Mouse (Mus musculus) stomach, embryonic 14.5 days (tissue): ENCODE data around the gene Eef2. TPM values are rescaled to one million over a fixed set of nuclear protein-coding genes. Genes with fewer than 3 reads are reported as not detected.
A peak's percentile ranks its signal among the peaks of the same experiment; 100 is the strongest.

ENCODE experiments used
- ATAC-seq: fragments of 200-750 bp; cut with Nextera tagmentation; 2 replicates; pipeline ENCODE4 v1.8.0; 2017; ENCODE audit warnings: low read depth, moderate TSS enrichment; ENCODE audit not compliant: insufficient number of reproducible peaks, insufficient read depth, low FRiP score
- H3K27ac ChIP-seq: fragments of 300-500 bp; sonication (generic); 2 replicates; pipeline ENCODE4 v1.5.1; 2014; ENCODE audit warnings: mild to moderate bottlenecking, low read length, moderate library complexity, mixed read lengths
- H3K27me3 ChIP-seq: fragments of 300-500 bp; sonication (generic); 2 replicates; pipeline ENCODE4 v1.6.1; 2014; ENCODE audit warnings: low read length, control low read depth, mixed read lengths; ENCODE audit not compliant: control insufficient read depth, insufficient read depth
- H3K36me3 ChIP-seq: fragments of 300-500 bp; sonication (generic); 2 replicates; pipeline ENCODE4 v1.6.1; 2014; ENCODE audit warnings: mild to moderate bottlenecking, control low read depth, low read length, moderate library complexity, mixed read lengths; ENCODE audit not compliant: control insufficient read depth, insufficient read depth
- H3K4me1 ChIP-seq: fragments of 300-500 bp; sonication (generic); 2 replicates; pipeline ENCODE4 v1.6.1; 2014; ENCODE audit warnings: low read length, control low read depth, mixed read lengths; ENCODE audit not compliant: control insufficient read depth, insufficient read depth
- H3K4me2 ChIP-seq: fragments of 300-500 bp; sonication (generic); replicated peaks from 2 replicates; pipeline ENCODE4 v1.6.1; 2014; ENCODE audit warnings: low read depth, low read length, control low read depth
- H3K4me3 ChIP-seq: fragments of 300-500 bp; sonication (generic); 2 replicates; pipeline ENCODE4 v1.5.1; 2014; ENCODE audit warnings: low read depth, low read length, control low read depth
- H3K9ac ChIP-seq: fragments of 300-500 bp; sonication (generic); replicated peaks from 2 replicates; pipeline ENCODE4 v1.6.1; 2014; ENCODE audit warnings: low read depth, mild to moderate bottlenecking, control low read depth, low read length, moderate library complexity, mixed read lengths
- H3K9me3 ChIP-seq: fragments of 300-500 bp; sonication (generic); 2 replicates; pipeline ENCODE4 v1.6.1; 2016; ENCODE audit warnings: low read depth, low read length, control low read depth; ENCODE audit not compliant: control insufficient read depth
- whole genome bisulfite sequencing: fragments of 180-500 bp; shearing (Covaris S2); extraction: QIAGEN DNeasy Blood & Tissue Kit; methylation state at CpG from one replicate; pipeline ENCODE4 v1.1.7; 2014; 5-methylcytosine and 5-hydroxymethylcytosine counted together
- polyA plus RNA-seq: library from polyadenylated mRNA; unstranded; fragments of >200 nt; fragmentation: Nextera tagmentation; extraction: Ambion mirVana; gene quantifications from 2 replicates; pipeline ENCODE4 v1.2.1, GENCODE M21; 2014

Eef2 gene
- polyA plus RNA-seq, result 416 and 434 TPM in 2 replicates

- peak; percentile 83 for ATAC-seq
- peaks cover 30% of the 10 kb centered on the region for H3K4me1 ChIP-seq
These were observed at the start of gene Eef2 for GRCm38 (mm10) chr10:81176466-81177271. TSS of gene Eef2 (plus strand) at chr10:81176631.

GRCm38 (mm10) chr10:81134181-81134587, 42.2 kb upstream of the Eef2 start:
- peaks cover 17% of the 10 kb centered on the region for H3K4me1 ChIP-seq
- no peaks in the 10 kb centered on the region for H3K9me3 ChIP-seq
- H3K36me3 ChIP-seq, result no peaks in the 10 kb centered on the region
- H3K27ac ChIP-seq, result no peak overlapping the region
- no peak overlapping the region for H3K4me3 ChIP-seq
- H3K9ac ChIP-seq, result no peak overlapping the region
- WGBS, result 3% methylated on average over 16 of the region's 16 CpGs
- peaks cover 4% of the 10 kb centered on the region; the same call in 1 of the 2 replicates for H3K27me3 ChIP-seq
- peak overlapping the region; percentile 2; the same call in 1 of the 2 replicates for H3K4me2 ChIP-seq
- ATAC-seq, result no peak

More at GRCm38 (mm10) chr10:81176466-81177271, at the start of gene Eef2:
- Histone ChIP-seq H3K36me3 (peaks cover 45% of the 10 kb centered on the region), H3K4me2 (peak within 1 kb of the TSS; percentile 92), H3K4me3 (peak within 1 kb of the TSS; percentile 100), H3K27ac (peak within 1 kb of the TSS; percentile 92), H3K27me3 (no peaks in the 10 kb centered on the region), H3K9ac (peak within 1 kb of the TSS; percentile 99), H3K9me3 (no peaks in the 10 kb centered on the region)
- WGBS, result 0% methylated on average over 77 of the region's 77 CpGs

GRCm38 (mm10) chr10:81134966-81135681, 41.3 kb upstream of the Eef2 start, which contains the start of gene Zbtb7a:
TSS of gene Zbtb7a (plus strand) at chr10:81135220.
- Histone ChIP-seq H3K4me2 (peak within 1 kb of the TSS; percentile 84), H3K9ac (peak within 1 kb of the TSS; percentile 99), H3K4me1 (peaks cover 26% of the 10 kb centered on the region), H3K27me3 (peaks cover 4% of the 10 kb centered on the region; the same call in 1 of the 2 replicates), H3K36me3 (no peaks in the 10 kb centered on the region), H3K4me3 (peak within 1 kb of the TSS; percentile 94), H3K27ac (peak within 1 kb of the TSS; percentile 99), H3K9me3 (no peaks in the 10 kb centered on the region)
- ATAC-seq, result no peak
- WGBS, result 3% methylated on average over 40 of the region's 41 CpGs

GRCm38 (mm10) chr10:81135831-81136705, 40.4 kb upstream of the Eef2 start:
- Histone ChIP-seq H3K9ac (peak overlapping the region; percentile 99), H3K9me3 (no peaks in the 10 kb centered on the region), H3K4me2 (peak overlapping the region; percentile 84), H3K4me3 (peak overlapping the region; percentile 94), H3K36me3 (no peaks in the 10 kb centered on the region), H3K27me3 (peaks cover 4% of the 10 kb centered on the region; the same call in 1 of the 2 replicates), H3K4me1 (peaks cover 36% of the 10 kb centered on the region), H3K27ac (peak overlapping the region; percentile 99)
- peak; percentile 30 for ATAC-seq
- WGBS, result under 1% methylated on average over 71 of the region's 86 CpGs

- Histone ChIP-seq H3K4me2 (peak overlapping the region; percentile 84), H3K27me3 (peaks cover 4% of the 10 kb centered on the region; the same call in 1 of the 2 replicates), H3K9ac (peak overlapping the region; percentile 99), H3K4me1 (peaks cover 42% of the 10 kb centered on the region), H3K4me3 (peak overlapping the region; percentile 94), H3K27ac (peak overlapping the region; percentile 99), H3K36me3 (no peaks in the 10 kb centered on the region), H3K9me3 (no peaks in the 10 kb centered on the region)
- 1% methylated on average over 50 of the region's 50 CpGs for WGBS
- peak; percentile 16; the same call in 1 of the 2 replicates for ATAC-seq
These were observed 39.7 kb upstream of the Eef2 start for GRCm38 (mm10) chr10:81136706-81137231.

- H3K27me3 ChIP-seq, result peaks cover 4% of the 10 kb centered on the region; the same call in 1 of the 2 replicates
- H3K9ac ChIP-seq, result peak overlapping the region; percentile 90
- ATAC-seq, result peak; percentile 87
- under 1% methylated on average over 79 of the region's 89 CpGs for WGBS
- H3K27ac ChIP-seq, result peak overlapping the region; percentile 99
- peak overlapping the region; percentile 94 for H3K4me3 ChIP-seq
- peak overlapping the region; percentile 93 for H3K4me2 ChIP-seq
- no peaks in the 10 kb centered on the region for H3K36me3 ChIP-seq
- H3K9me3 ChIP-seq, result no peaks in the 10 kb centered on the region
- peaks cover 46% of the 10 kb centered on the region for H3K4me1 ChIP-seq
These were observed 38.9 kb upstream of the Eef2 start for GRCm38 (mm10) chr10:81137252-81138130.

GRCm38 (mm10) chr10:81138131-81138782, 38.2 kb upstream of the Eef2 start:
- peak overlapping the region; percentile 90 for H3K9ac ChIP-seq
- no peak for ATAC-seq
- H3K4me3 ChIP-seq, result peak overlapping the region; percentile 94
- H3K4me1 ChIP-seq, result peaks cover 49% of the 10 kb centered on the region
- peaks cover 4% of the 10 kb centered on the region; the same call in 1 of the 2 replicates for H3K27me3 ChIP-seq
- no peaks in the 10 kb centered on the region; the same call in 1 of the 2 replicates for H3K36me3 ChIP-seq
- H3K9me3 ChIP-seq, result no peaks in the 10 kb centered on the region
- 0% methylated on average over 19 of the region's 24 CpGs for WGBS
- peak overlapping the region; percentile 89 for H3K27ac ChIP-seq
- peak overlapping the region; percentile 93 for H3K4me2 ChIP-seq
